Mouse (Mus musculus) hindbrain, embryonic 15.5 days (tissue): ENCODE results near the gene Cntnap5c. TPM values are rescaled to one million over a fixed set of nuclear protein-coding genes. Genes with fewer than 3 reads are reported as not detected.

Experiments
- ATAC-seq: fragments of 200-750 bp; cut with Nextera tagmentation; 2 replicates; pipeline ENCODE4 v1.8.0; 2017; ENCODE audit warnings: low read depth, moderate number of reproducible peaks, moderate TSS enrichment; ENCODE audit not compliant: low FRiP score
- H3K27ac ChIP-seq: fragments of 300-500 bp; sonication (generic); replicated peaks from 2 replicates; pipeline ENCODE4 v1.5.1; 2015; ENCODE audit warnings: mild to moderate bottlenecking, inconsistent platforms
- H3K27me3 ChIP-seq: fragments of 300-500 bp; sonication (generic); 2 replicates; pipeline ENCODE4 v1.6.1; 2015; ENCODE audit warnings: control low read depth, inconsistent platforms
- H3K36me3 ChIP-seq: fragments of 300-500 bp; sonication (generic); 2 replicates; pipeline ENCODE4 v1.6.1; 2015; ENCODE audit warnings: control low read depth, inconsistent platforms
- H3K4me1 ChIP-seq: fragments of 300-500 bp; sonication (generic); replicated peaks from 2 replicates; pipeline ENCODE4 v1.6.1; 2015; ENCODE audit warnings: control low read depth, inconsistent platforms
- H3K4me2 ChIP-seq: fragments of 300-500 bp; sonication (generic); 2 replicates; pipeline ENCODE4 v1.6.1; 2015; ENCODE audit warnings: moderate library complexity, mild to moderate bottlenecking, inconsistent platforms
- H3K4me3 ChIP-seq: fragments of 300-500 bp; sonication (generic); 2 replicates; pipeline ENCODE4 v1.5.1; 2015; ENCODE audit warnings: mild to moderate bottlenecking, inconsistent platforms
- H3K9ac ChIP-seq: fragments of 300-500 bp; sonication (generic); 2 replicates; pipeline ENCODE4 v1.6.1; 2015; ENCODE audit warnings: inconsistent platforms
- H3K9me3 ChIP-seq: fragments of 300-500 bp; sonication (generic); 2 replicates; pipeline ENCODE4 v1.6.1; 2016; ENCODE audit warnings: control low read depth, inconsistent platforms
- WGBS: fragments of 180-500 bp; shearing (Covaris S2); methylation state at CpG from one replicate; pipeline ENCODE4 v1.1.7; 2015; 5-methylcytosine and 5-hydroxymethylcytosine counted together
- polyA plus RNA-seq: library from polyadenylated mRNA; unstranded; fragments of >200 nt; fragmentation: Nextera tagmentation; extraction: Ambion mirVana; gene quantifications from 2 replicates; pipeline ENCODE4 v1.2.1, GENCODE M21; 2015

Gene Cntnap5c
- polyA plus RNA-seq, 1 experiment from 2014 or later: 3.7 TPM

- no peaks in the 10 kb centered on the region for H3K9me3 ChIP-seq
- no peak for ATAC-seq
Observed at GRCm38 (mm10) chr17:58069912-58070311, 300.5 kb downstream of the Cntnap5c start.

GRCm38 (mm10) chr17:58082676-58083075, 313.3 kb downstream of the Cntnap5c start:
- WGBS: 100% methylated on average over 1 of the region's 1 CpGs
- Histone ChIP-seq H3K27ac (no peak overlapping the region), H3K27me3 (no peaks in the 10 kb centered on the region), H3K4me3 (no peak overlapping the region), H3K9me3 (no peaks in the 10 kb centered on the region), H3K9ac (no peak overlapping the region), H3K4me2 (no peak overlapping the region), H3K36me3 (no peaks in the 10 kb centered on the region), H3K4me1 (no peaks in the 10 kb centered on the region)
- ATAC-seq: no peak

More at GRCm38 (mm10) chr17:58069912-58070311, 300.5 kb downstream of the Cntnap5c start:
- Histone ChIP-seq H3K9ac (no peak overlapping the region), H3K27ac (no peak overlapping the region), H3K4me2 (no peak overlapping the region), H3K4me1 (no peaks in the 10 kb centered on the region), H3K4me3 (no peak overlapping the region), H3K27me3 (no peaks in the 10 kb centered on the region), H3K36me3 (no peaks in the 10 kb centered on the region)
- WGBS: 83% methylated on average over 7 of the region's 7 CpGs

- Histone ChIP-seq H3K36me3 (no peaks in the 10 kb centered on the region), H3K9me3 (no peaks in the 10 kb centered on the region), H3K27ac (no peak overlapping the region), H3K4me3 (no peak overlapping the region), H3K4me2 (no peak overlapping the region), H3K9ac (no peak overlapping the region), H3K4me1 (no peaks in the 10 kb centered on the region), H3K27me3 (no peaks in the 10 kb centered on the region)
- no peak for ATAC-seq
- 53% methylated on average over 2 of the region's 2 CpGs for WGBS
Observed at GRCm38 (mm10) chr17:58104505-58104904, 335.1 kb downstream of the Cntnap5c start.

- no peaks in the 10 kb centered on the region for H3K27me3 ChIP-seq
- H3K4me3 ChIP-seq: no peak overlapping the region
- no peak for ATAC-seq
Observed at GRCm38 (mm10) chr17:58107901-58108300, 338.5 kb downstream of the Cntnap5c start.

GRCm38 (mm10) chr17:58108335-58108734, 339.0 kb downstream of the Cntnap5c start:
- Histone ChIP-seq H3K9me3 (no peaks in the 10 kb centered on the region), H3K4me3 (no peak overlapping the region), H3K27me3 (no peaks in the 10 kb centered on the region), H3K4me1 (no peaks in the 10 kb centered on the region), H3K36me3 (no peaks in the 10 kb centered on the region), H3K4me2 (no peak overlapping the region), H3K27ac (no peak overlapping the region), H3K9ac (no peak overlapping the region)
- 74% methylated on average over 1 of the region's 1 CpGs for WGBS
- no peak for ATAC-seq

More at GRCm38 (mm10) chr17:58107901-58108300, 338.5 kb downstream of the Cntnap5c start:
- WGBS: 92% methylated on average over 3 of the region's 3 CpGs
- Histone ChIP-seq H3K36me3 (no peaks in the 10 kb centered on the region), H3K27ac (no peak overlapping the region), H3K9me3 (no peaks in the 10 kb centered on the region), H3K4me2 (no peak overlapping the region), H3K4me1 (no peaks in the 10 kb centered on the region), H3K9ac (no peak overlapping the region)

DNA sequence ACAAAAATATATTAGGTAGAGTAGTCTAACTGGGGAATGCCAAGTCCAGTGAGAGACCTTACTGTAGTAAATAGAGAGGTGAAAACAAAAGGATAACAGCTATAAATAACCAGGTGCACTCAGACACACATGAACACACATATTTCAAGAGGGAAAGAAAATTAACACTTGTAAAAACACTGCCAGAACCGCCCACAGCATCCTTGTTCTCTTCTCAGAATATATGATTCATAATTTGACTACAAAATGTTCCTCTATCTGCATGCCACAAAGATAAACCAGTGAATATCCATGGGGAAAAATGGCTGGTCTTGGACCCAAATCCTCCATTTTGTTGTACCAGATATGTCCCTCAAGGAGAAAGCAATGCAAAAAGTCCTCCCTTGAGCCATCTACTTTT, 417.8 kb downstream of the Cntnap5c start:
- no peaks in the 10 kb centered on the region for H3K36me3 ChIP-seq
- ATAC-seq: no peak
- H3K4me2 ChIP-seq: no peak overlapping the region
- H3K4me3 ChIP-seq: no peak overlapping the region
- H3K27ac ChIP-seq: no peak overlapping the region
- no peaks in the 10 kb centered on the region for H3K27me3 ChIP-seq
- 81% methylated on average over 1 of the region's 1 CpGs for WGBS
- H3K9me3 ChIP-seq: no peaks in the 10 kb centered on the region
- no peak overlapping the region for H3K9ac ChIP-seq
- no peaks in the 10 kb centered on the region for H3K4me1 ChIP-seq

- WGBS: 95% methylated on average over 2 of the region's 2 CpGs
- H3K4me3 ChIP-seq: no peak overlapping the region
- H3K4me2 ChIP-seq: no peak overlapping the region
- no peaks in the 10 kb centered on the region for H3K36me3 ChIP-seq
- H3K9me3 ChIP-seq: no peaks in the 10 kb centered on the region
- no peaks in the 10 kb centered on the region for H3K27me3 ChIP-seq
- no peak overlapping the region for H3K27ac ChIP-seq
- no peak overlapping the region for H3K9ac ChIP-seq
- no peak for ATAC-seq
- H3K4me1 ChIP-seq: no peaks in the 10 kb centered on the region
Observed at GRCm38 (mm10) chr17:58201148-58201547, 431.8 kb downstream of the Cntnap5c start.

GRCm38 (mm10) chr17:58268058-58268457, 498.7 kb downstream of the Cntnap5c start:
- WGBS: 84% methylated on average over 2 of the region's 2 CpGs
- Histone ChIP-seq H3K4me2 (no peak overlapping the region), H3K9me3 (no peaks in the 10 kb centered on the region), H3K27ac (no peak overlapping the region), H3K9ac (no peak overlapping the region), H3K36me3 (no peaks in the 10 kb centered on the region), H3K4me1 (no peaks in the 10 kb centered on the region), H3K27me3 (no peaks in the 10 kb centered on the region), H3K4me3 (no peak overlapping the region)
- no peak for ATAC-seq

DNA sequence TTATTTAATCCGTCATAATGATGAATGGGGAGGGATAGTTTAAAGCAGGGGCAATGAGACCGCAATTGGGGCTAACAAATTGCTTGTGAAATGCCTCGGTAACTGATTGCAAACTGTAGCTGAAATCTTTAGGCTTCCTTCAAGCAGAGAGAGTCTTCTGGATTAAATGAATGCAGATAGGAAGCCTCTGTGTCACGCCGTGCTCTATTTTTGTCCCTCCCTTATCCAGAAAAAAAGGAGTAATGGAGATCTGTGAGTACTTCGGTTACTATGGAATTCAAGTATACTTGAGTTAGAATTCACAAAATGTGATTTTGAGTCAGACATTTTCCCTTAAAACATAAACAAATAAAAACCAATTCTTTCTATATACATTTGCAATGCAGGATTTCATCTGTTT, 581.9 kb downstream of the Cntnap5c start:
- 83% methylated on average over 6 of the region's 6 CpGs for WGBS
- ATAC-seq: no peak
- no peak overlapping the region for H3K4me3 ChIP-seq
- no peak overlapping the region for H3K4me2 ChIP-seq
- no peaks in the 10 kb centered on the region for H3K4me1 ChIP-seq
- H3K9me3 ChIP-seq: no peaks in the 10 kb centered on the region
- no peak overlapping the region for H3K27ac ChIP-seq
- H3K36me3 ChIP-seq: no peaks in the 10 kb centered on the region
- no peak overlapping the region for H3K9ac ChIP-seq
- H3K27me3 ChIP-seq: no peaks in the 10 kb centered on the region

GRCm38 (mm10) chr17:58356224-58356623, 586.9 kb downstream of the Cntnap5c start:
- WGBS: 68% methylated on average over 2 of the region's 2 CpGs
- no peak overlapping the region for H3K4me3 ChIP-seq

GRCm38 (mm10) chr17:58363582-58364267, 594.4 kb downstream of the Cntnap5c start:
- no peak for ATAC-seq
- no peaks in the 10 kb centered on the region for H3K4me1 ChIP-seq
- no peak overlapping the region for H3K4me2 ChIP-seq
- no peaks in the 10 kb centered on the region for H3K27me3 ChIP-seq
- no peaks in the 10 kb centered on the region for H3K9me3 ChIP-seq
- H3K4me3 ChIP-seq: no peak overlapping the region
- H3K9ac ChIP-seq: no peak overlapping the region
- no peaks in the 10 kb centered on the region for H3K36me3 ChIP-seq
- 63% methylated on average over 4 of the region's 4 CpGs for WGBS
- no peak overlapping the region for H3K27ac ChIP-seq

More at GRCm38 (mm10) chr17:58356224-58356623, 586.9 kb downstream of the Cntnap5c start:
- Histone ChIP-seq H3K9me3 (no peaks in the 10 kb centered on the region), H3K9ac (no peak overlapping the region), H3K36me3 (no peaks in the 10 kb centered on the region), H3K4me2 (no peak overlapping the region), H3K27ac (no peak overlapping the region), H3K27me3 (no peaks in the 10 kb centered on the region), H3K4me1 (no peaks in the 10 kb centered on the region)
- ATAC-seq: no peak

- no peak overlapping the region for H3K4me2 ChIP-seq
- no peak overlapping the region for H3K4me3 ChIP-seq
- H3K9me3 ChIP-seq: no peaks in the 10 kb centered on the region
- no peaks in the 10 kb centered on the region for H3K27me3 ChIP-seq
- no peak overlapping the region for H3K27ac ChIP-seq
- no peak overlapping the region for H3K9ac ChIP-seq
- no peak for ATAC-seq
- no peaks in the 10 kb centered on the region for H3K36me3 ChIP-seq
- H3K4me1 ChIP-seq: no peaks in the 10 kb centered on the region
Observed at GRCm38 (mm10) chr17:58370089-58370488, 600.7 kb downstream of the Cntnap5c start.

DNA sequence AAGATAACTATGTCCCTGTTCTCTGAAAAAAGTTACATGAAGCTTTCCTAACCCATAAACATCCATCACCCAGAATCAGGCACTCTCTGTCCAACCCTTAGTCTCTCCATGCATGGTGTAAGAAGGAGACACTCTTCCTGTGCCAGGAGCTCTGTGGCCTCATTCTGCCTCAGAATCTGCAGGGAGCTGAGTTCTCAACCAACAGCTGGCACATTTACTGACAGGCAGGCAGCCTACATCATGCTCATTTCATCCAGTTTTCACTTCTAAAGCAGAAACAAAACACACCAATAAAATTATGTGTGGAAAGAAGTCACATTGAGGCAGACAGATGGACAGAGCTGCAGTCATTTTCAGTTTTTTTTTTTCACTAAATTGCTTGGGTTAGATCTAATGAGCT, 638.4 kb downstream of the Cntnap5c start:
- Histone ChIP-seq H3K9me3 (no peaks in the 10 kb centered on the region), H3K4me3 (no peak overlapping the region), H3K27ac (no peak overlapping the region), H3K9ac (no peak overlapping the region), H3K4me1 (no peaks in the 10 kb centered on the region), H3K27me3 (no peaks in the 10 kb centered on the region), H3K4me2 (no peak overlapping the region), H3K36me3 (no peaks in the 10 kb centered on the region)
- no peak for ATAC-seq
